Mouse (Mus musculus) large intestine, adult 2 months (tissue): ENCODE results near the gene Olfr1192-ps1. TPM values are rescaled to one million over a fixed set of nuclear protein-coding genes. Genes with fewer than 3 reads are reported as not detected.
"Not testable (repeated sequence)": the region's sequence is repeated elsewhere in the genome, so short reads cannot be mapped to it uniquely, and the experiment has no call there.

Experiments used
- DNase-seq: peaks from one replicate; pipeline ENCODE4 v3.0.0-alpha.2; 2012; ENCODE audit warnings: low read depth, low spot score
- WGBS: fragments of 180-500 bp; shearing (Covaris S2); methylation state at CpG from one replicate; pipeline ENCODE4 v1.1.7; 2018; 5-methylcytosine and 5-hydroxymethylcytosine counted together
- polyA plus RNA-seq: library from polyadenylated mRNA; depleted of rRNA; stranded (reverse); fragments of >200 nt; gene quantifications from 2 replicates; pipeline ENCODE4 v1.2.3, GENCODE M21; 2012; rRNA removed

Gene Olfr1192-ps1
- not detected in 2 replicates for polyA plus RNA-seq

- WGBS = 31% methylated on average over 1 of the region's 1 CpGs
- DNase-seq = no peak
Observed at GRCm38 (mm10) chr2:88648209-88648608, at the start of gene Olfr1192-ps1. Gene Olfr1192-ps1, plus strand, starts transcription at chr2:88648509.

GRCm38 (mm10) chr2:88640242-88640641 is 8.1 kb upstream of the Olfr1192-ps1 start, which contains the start of gene Olfr1191-ps1:
Gene Olfr1191-ps1, plus strand, starts transcription at chr2:88640542.
- 89% methylated on average over 1 of the region's 1 CpGs for WGBS
- not testable (repeated sequence) for DNase-seq

- DNase-seq = not testable (repeated sequence)
Observed at GRCm38 (mm10) chr2:88675328-88675727, 27.0 kb downstream of the Olfr1192-ps1 start, which contains the start of gene Olfr1193. Gene Olfr1193, plus strand, starts transcription at chr2:88675628.

GRCm38 (mm10) chr2:88689087-88689486 is 40.8 kb downstream of the Olfr1192-ps1 start, which contains the start of gene Olfr1195:
Gene Olfr1195, minus strand, starts transcription at chr2:88689187.
- no peak for DNase-seq

GRCm38 (mm10) chr2:88704497-88704896 is 56.2 kb downstream of the Olfr1192-ps1 start, which contains the start of gene Olfr1196:
Gene Olfr1196, minus strand, starts transcription at chr2:88704597.
- WGBS = 77% methylated on average over 2 of the region's 2 CpGs

More at GRCm38 (mm10) chr2:88704497-88704896, 56.2 kb downstream of the Olfr1192-ps1 start, which contains the start of gene Olfr1196:
- DNase-seq = no peak

Other genes starting within 250 kb of the Olfr1192-ps1 start
- not detected in 2 replicates for gene Olfr1179, start 242.1 kb upstream of the Olfr1192-ps1 start, polyA plus RNA-seq
- not detected in 2 replicates for gene Olfr1180, start 229.4 kb upstream of the Olfr1192-ps1 start, polyA plus RNA-seq
- not detected in 2 replicates for gene Olfr1181, start 222.3 kb upstream of the Olfr1192-ps1 start, polyA plus RNA-seq
- gene Gm13757, start 199.4 kb upstream of the Olfr1192-ps1 start, polyA plus RNA-seq = not detected in 2 replicates
- gene Olfr1183, start 193.6 kb upstream of the Olfr1192-ps1 start, polyA plus RNA-seq = not detected in 2 replicates
- gene Olfr1184, start 164.9 kb upstream of the Olfr1192-ps1 start, polyA plus RNA-seq = not detected in 2 replicates
- not detected in 2 replicates for gene Olfr1185-ps1, start 155.2 kb upstream of the Olfr1192-ps1 start, polyA plus RNA-seq
- gene Olfr1186, start 130.0 kb upstream of the Olfr1192-ps1 start, polyA plus RNA-seq = not detected in 2 replicates
- not detected in 2 replicates for gene Olfr1188, start 91.6 kb upstream of the Olfr1192-ps1 start, polyA plus RNA-seq
- gene Olfr1189, start 62.1 kb upstream of the Olfr1192-ps1 start, polyA plus RNA-seq = not detected in 2 replicates
- gene Olfr1191-ps1, start 8.0 kb upstream of the Olfr1192-ps1 start, polyA plus RNA-seq = not detected in 2 replicates
- not detected in 2 replicates for gene Olfr1193, start 27.1 kb downstream of the Olfr1192-ps1 start, polyA plus RNA-seq
- gene Olfr1195, start 40.7 kb downstream of the Olfr1192-ps1 start, polyA plus RNA-seq = not detected in 2 replicates
- not detected in 2 replicates for gene Olfr1196, start 56.1 kb downstream of the Olfr1192-ps1 start, polyA plus RNA-seq
- gene Olfr1197, start 83.9 kb downstream of the Olfr1192-ps1 start, polyA plus RNA-seq = not detected in 2 replicates
- gene Olfr1198, start 102.9 kb downstream of the Olfr1192-ps1 start, polyA plus RNA-seq = not detected in 2 replicates
- not detected in 2 replicates for gene Olfr1199, start 112.0 kb downstream of the Olfr1192-ps1 start, polyA plus RNA-seq
- not detected in 2 replicates for gene Olfr1200, start 122.0 kb downstream of the Olfr1192-ps1 start, polyA plus RNA-seq
- gene Olfr1201, start 144.5 kb downstream of the Olfr1192-ps1 start, polyA plus RNA-seq = not detected in 2 replicates
- not detected in 2 replicates for gene Olfr1202, start 166.0 kb downstream of the Olfr1192-ps1 start, polyA plus RNA-seq
- gene Olfr1205, start 181.2 kb downstream of the Olfr1192-ps1 start, polyA plus RNA-seq = not detected in 2 replicates
- not detected in 2 replicates for gene Olfr1204, start 200.8 kb downstream of the Olfr1192-ps1 start, polyA plus RNA-seq
- not detected in 2 replicates for gene Olfr1206, start 214.7 kb downstream of the Olfr1192-ps1 start, polyA plus RNA-seq